Mouse (Mus musculus): Measurements from ENCODE around the gene Slc25a26.
"Not testable (repeated sequence)": the region's sequence is repeated elsewhere in the genome, so short reads cannot be mapped to it uniquely, and the experiment has no call there.

Slc25a26 gene

GRCm38 (mm10) chr6:94553085-94553484 is 53.0 kb downstream of the Slc25a26 start:
- no peak for DNase-seq (ENCODE audit: low spot score in 2 of 2)

GRCm38 (mm10) chr6:94558603-94559002 is 58.5 kb downstream of the Slc25a26 start:
- DNase-seq (ENCODE audit: low spot score in 2 of 2), result not testable (repeated sequence)

GRCm38 (mm10) chr6:94560896-94561295 is 60.8 kb downstream of the Slc25a26 start:
- no peak for DNase-seq (ENCODE audit: low spot score in 2 of 2)

GRCm38 (mm10) chr6:94561346-94561745 is 61.2 kb downstream of the Slc25a26 start:
- DNase-seq (ENCODE audit: low spot score in 2 of 2), result no peak

- no peak for DNase-seq (ENCODE audit: low spot score in 2 of 2)
Observed at GRCm38 (mm10) chr6:94563203-94563940, 63.2 kb downstream of the Slc25a26 start.

GRCm38 (mm10) chr6:94565766-94566165 is 65.6 kb downstream of the Slc25a26 start:
- DNase-seq (ENCODE audit: low spot score in 2 of 2), result no peak

- no peak for DNase-seq (ENCODE audit: low spot score in 2 of 2)
Observed at GRCm38 (mm10) chr6:94568040-94568439, 67.9 kb downstream of the Slc25a26 start.

- no peak for DNase-seq (ENCODE audit: low spot score in 2 of 2)
Observed at GRCm38 (mm10) chr6:94575526-94576166, 75.5 kb downstream of the Slc25a26 start.

- no peak for DNase-seq (ENCODE audit: low spot score in 2 of 2)
Observed at GRCm38 (mm10) chr6:94577991-94578390, 77.9 kb downstream of the Slc25a26 start.

- DNase-seq (ENCODE audit: low spot score in 2 of 2), result no peak
Observed at GRCm38 (mm10) chr6:94582055-94582454, 81.9 kb downstream of the Slc25a26 start.

GRCm38 (mm10) chr6:94584147-94584695 is 84.1 kb downstream of the Slc25a26 start:
- no peak for DNase-seq (ENCODE audit: low spot score in 2 of 2)

GRCm38 (mm10) chr6:94584976-94585375 is 84.8 kb downstream of the Slc25a26 start:
- no peak for DNase-seq (ENCODE audit: low spot score in 2 of 2)

- DNase-seq (ENCODE audit: low spot score in 2 of 2), result no peak
Observed at GRCm38 (mm10) chr6:94588365-94588764, 88.2 kb downstream of the Slc25a26 start.

GRCm38 (mm10) chr6:94592243-94592642 is 92.1 kb downstream of the Slc25a26 start:
- DNase-seq (ENCODE audit: low spot score in 2 of 2), result peak in 1 of 2 experiments; percentile 6

- DNase-seq (ENCODE audit: low spot score in 2 of 2), result peak in 1 of 2 experiments; percentile 3
Observed at GRCm38 (mm10) chr6:94592710-94593109, 92.6 kb downstream of the Slc25a26 start.

GRCm38 (mm10) chr6:94594096-94594665 is 94.0 kb downstream of the Slc25a26 start:
- no peak for DNase-seq (ENCODE audit: low spot score in 2 of 2)

- no peak for DNase-seq (ENCODE audit: low spot score in 2 of 2)
Observed at GRCm38 (mm10) chr6:94594711-94595110, 94.6 kb downstream of the Slc25a26 start.

GRCm38 (mm10) chr6:94595206-94595605 is 95.1 kb downstream of the Slc25a26 start:
- DNase-seq (ENCODE audit: low spot score in 2 of 2), result peak in 1 of 2 experiments; percentile 3

GRCm38 (mm10) chr6:94596051-94596760 is 96.1 kb downstream of the Slc25a26 start:
- DNase-seq (ENCODE audit: low spot score in 2 of 2), result no peak

GRCm38 (mm10) chr6:94596761-94597485 is 96.8 kb downstream of the Slc25a26 start:
- no peak for DNase-seq (ENCODE audit: low spot score in 2 of 2)

- no peak for DNase-seq (ENCODE audit: low spot score in 2 of 2)
Observed at GRCm38 (mm10) chr6:94598421-94598820, 98.3 kb downstream of the Slc25a26 start.

Data from frontal cortex, postnatal 14 days (tissue).